Mouse (Mus musculus) CH12F3 (cell line): ENCODE data around the gene Katnbl1.

Source experiments
- in situ Hi-C: fragments of 300-500 bp; cut with MboI; formaldehyde crosslinking; loops from 2 replicates; pipeline ENCODE4 v1.14.3; 2020; ENCODE audit warnings: low sequenced_read_pairs

Katnbl1 gene

GRCm38 (mm10) chr2:112378973-112379898 lies at the start of gene Katnbl1:
Gene Katnbl1 (plus strand): TSS chr2:112379211.
- in situ Hi-C loops, result loop anchor here (10.0 kb wide), 1 partner anchor 96 kb away; no protein-coding TSS in a partner anchor

- in situ Hi-C loops, result no loop called here
Observed at GRCm38 (mm10) chr2:112332051-112332898, 46.7 kb upstream of the Katnbl1 start.

- in situ Hi-C loops, result no loop called here
Observed at GRCm38 (mm10) chr2:112337211-112337610, 41.8 kb upstream of the Katnbl1 start.

- in situ Hi-C loops, result no loop called here
Observed at GRCm38 (mm10) chr2:112339736-112340135, 39.3 kb upstream of the Katnbl1 start.

GRCm38 (mm10) chr2:112341117-112341516 lies 37.9 kb upstream of the Katnbl1 start:
- in situ Hi-C loops, result no loop called here

- in situ Hi-C loops, result no loop called here
Observed at GRCm38 (mm10) chr2:112348246-112348645, 30.8 kb upstream of the Katnbl1 start.

- in situ Hi-C loops, result no loop called here
Observed at GRCm38 (mm10) chr2:112353685-112354455, 25.1 kb upstream of the Katnbl1 start.

- in situ Hi-C loops, result no loop called here
Observed at GRCm38 (mm10) chr2:112359611-112360010, 19.4 kb upstream of the Katnbl1 start.

GRCm38 (mm10) chr2:112360012-112360780 lies 18.8 kb upstream of the Katnbl1 start:
- in situ Hi-C loops, result no loop called here

- in situ Hi-C loops, result no loop called here
Observed at GRCm38 (mm10) chr2:112360781-112361169, 18.2 kb upstream of the Katnbl1 start.

GRCm38 (mm10) chr2:112367222-112367621 lies 11.8 kb upstream of the Katnbl1 start:
- in situ Hi-C loops, result no loop called here

- in situ Hi-C loops, result no loop called here
Observed at GRCm38 (mm10) chr2:112367726-112368673, 11.0 kb upstream of the Katnbl1 start, which contains the start of gene Emc4. Gene Emc4 (minus strand): TSS chr2:112368027.

GRCm38 (mm10) chr2:112369941-112370340 lies 9.1 kb upstream of the Katnbl1 start:
- in situ Hi-C loops, result loop anchor here (10.0 kb wide), 1 partner anchor 105 kb away; no protein-coding TSS in a partner anchor

- in situ Hi-C loops, result loop anchor here (10.0 kb wide), 1 partner anchor 102 kb away; no protein-coding TSS in a partner anchor
Observed at GRCm38 (mm10) chr2:112373141-112373540, 5.9 kb upstream of the Katnbl1 start.

GRCm38 (mm10) chr2:112374610-112375009 lies 4.4 kb upstream of the Katnbl1 start:
- in situ Hi-C loops, result loop anchor here (10.0 kb wide), 1 partner anchor 100 kb away; no protein-coding TSS in a partner anchor

- in situ Hi-C loops, result no loop called here
Observed at GRCm38 (mm10) chr2:112380131-112380530, 1.1 kb downstream of the Katnbl1 start.

GRCm38 (mm10) chr2:112381219-112381618 lies 2.2 kb downstream of the Katnbl1 start:
- in situ Hi-C loops, result no loop called here

GRCm38 (mm10) chr2:112390843-112391242 lies 11.8 kb downstream of the Katnbl1 start:
- in situ Hi-C loops, result no loop called here
